Mouse (Mus musculus) megakaryocyte, adult 5-6 weeks (primary cell): ENCODE measurements around the gene Nphs1. TPM values are rescaled to one million over a fixed set of nuclear protein-coding genes. Genes with fewer than 3 reads are reported as not detected.

Experiments
- ATAC-seq: 2 replicates; pipeline ENCODE4 v1.8.0; 2016; ENCODE audit warnings: mild to moderate bottlenecking, inconsistent platforms; ENCODE audit not compliant: poor library complexity, severe bottlenecking
- total RNA-seq, 2 experiments: library from RNA; stranded (forward) in 1 of 2; stranded (reverse) in 1 of 2; fragments of 153-499, 151-499 nt in 1 of 2; fragments of 221-1000, 200-1000 nt in 1 of 2; gene quantifications; 2 replicates each; pipeline versions ENCODE4 v1.2.3 to v1.2.4; 2015 to 2017

Nphs1 gene
- total RNA-seq (2015) (not detected in 2 replicates), total RNA-seq (2017) (0.29 TPM in 1 of 2 replicates, not detected in the other)

DNA sequence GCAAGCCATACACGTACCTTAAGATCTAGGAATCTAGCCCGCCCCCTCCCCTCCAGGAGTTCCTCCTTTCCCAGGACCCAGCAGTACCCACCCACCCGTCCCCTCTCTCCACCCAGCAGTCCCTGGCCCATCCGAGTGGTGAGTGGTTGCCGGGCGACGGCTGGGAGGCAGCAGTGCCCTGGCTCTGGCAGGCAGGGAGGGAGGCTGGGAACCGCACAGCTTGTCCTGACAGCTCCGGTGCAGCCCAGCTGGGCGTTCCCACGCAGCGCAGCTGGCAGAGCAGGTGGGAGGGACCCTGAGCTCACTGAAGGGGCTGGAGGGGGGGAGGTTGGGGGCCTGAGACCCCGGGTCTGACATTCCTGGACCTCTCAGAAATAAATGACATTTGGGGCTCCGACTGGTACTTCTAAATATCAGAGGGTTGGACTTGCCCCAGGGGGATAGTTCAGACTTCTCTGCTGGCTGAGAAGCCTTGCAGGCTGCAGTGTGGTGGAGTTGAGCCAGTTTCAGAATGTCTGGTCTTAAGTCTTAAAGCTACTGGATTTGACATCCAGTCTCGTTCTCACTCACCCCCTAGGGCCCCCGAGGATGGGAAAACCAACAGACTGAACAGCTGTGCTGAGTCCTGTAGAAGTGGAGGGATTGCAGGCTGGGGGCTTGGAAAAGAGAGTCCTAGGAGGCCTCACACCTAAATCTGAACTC, at the start of gene Nphs1, which contains the start of gene Kirrel2:
Nphs1 (plus strand) TSS at position 687 of the 702 bp plus-strand sequence.
Kirrel2 (minus strand) TSS at position 62 of the 702 bp plus-strand sequence.
- ATAC-seq = no peak

DNA sequence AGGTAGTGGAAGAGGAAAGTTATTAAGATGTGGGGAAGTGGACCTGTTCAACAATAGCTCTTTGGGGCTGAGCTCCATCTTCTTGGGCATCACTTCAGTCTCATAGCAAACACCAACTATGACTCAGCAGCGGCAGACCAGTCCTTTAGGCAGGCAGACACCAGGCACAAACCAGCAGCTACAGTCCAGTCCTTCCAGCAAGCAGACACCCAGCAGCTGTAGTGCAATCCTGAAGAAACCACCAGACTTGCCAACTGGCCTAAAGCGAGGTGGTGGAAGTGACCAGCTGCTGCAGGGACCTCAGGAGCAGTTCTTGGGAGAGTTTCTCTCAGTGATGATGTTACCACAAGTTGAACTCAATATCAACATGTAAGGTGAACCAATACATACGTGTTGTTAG, 49.5 kb upstream of the Nphs1 start:
- ATAC-seq = no peak

DNA sequence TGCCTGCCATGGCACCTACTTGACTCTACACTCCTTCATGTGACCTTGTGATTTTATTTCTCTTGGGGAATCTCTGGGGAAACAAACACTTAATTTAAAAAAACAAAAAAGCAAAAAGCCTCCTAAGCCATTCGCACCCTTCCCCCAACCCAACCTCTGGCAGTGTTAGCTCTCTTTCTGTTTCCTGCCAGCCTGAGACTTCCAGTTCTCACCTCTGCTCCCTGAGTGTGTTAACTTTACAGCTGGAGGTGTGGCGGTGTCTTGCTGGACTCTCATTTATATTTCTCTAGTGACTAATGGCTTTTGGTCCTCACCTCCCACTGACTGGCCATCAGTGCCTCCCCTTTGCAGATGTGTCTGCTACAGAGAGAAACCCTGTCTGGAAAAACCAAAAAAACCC, 48.3 kb upstream of the Nphs1 start:
- no peak for ATAC-seq

DNA sequence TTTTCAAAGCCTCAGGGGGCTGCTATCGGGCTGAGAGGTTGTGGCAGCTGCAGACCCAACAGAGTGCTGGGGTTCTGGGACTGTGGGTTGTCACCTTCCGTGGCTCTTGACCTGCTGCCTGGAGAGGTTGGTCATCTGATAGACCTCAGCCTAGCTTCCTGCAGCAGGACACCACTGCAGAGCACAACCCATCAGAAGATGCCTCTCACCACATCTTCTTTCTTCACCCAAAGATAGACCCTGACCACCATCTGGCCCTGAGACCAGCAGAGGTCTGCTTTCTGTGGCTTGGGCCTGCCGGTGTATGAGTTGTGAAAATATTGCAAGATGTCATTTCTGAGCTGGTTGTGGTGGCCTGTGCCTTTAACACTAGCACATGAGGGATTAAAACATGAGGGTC, 47.1 kb upstream of the Nphs1 start:
- peak; percentile 31 for ATAC-seq

DNA sequence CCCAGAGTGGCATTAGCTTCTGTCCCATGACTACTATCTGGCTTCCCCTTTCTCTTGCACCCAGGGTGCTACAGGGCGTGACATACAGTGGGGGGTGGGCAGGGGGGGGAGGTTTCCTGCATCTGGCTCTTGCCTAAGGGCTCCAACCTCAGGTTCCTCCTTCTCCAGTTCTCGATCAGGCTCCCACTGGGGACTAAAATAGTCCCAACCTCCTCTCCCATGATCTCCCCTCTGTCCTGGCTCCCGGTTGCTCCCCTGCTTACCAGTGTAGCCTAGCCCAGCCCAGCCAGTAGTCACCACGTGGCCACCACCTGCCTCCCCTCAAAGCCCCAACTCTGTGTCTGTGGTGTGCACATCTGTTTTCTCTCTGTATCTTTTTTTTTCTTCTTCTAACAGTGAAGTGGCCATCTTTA, 45.4 kb upstream of the Nphs1 start:
- peak; percentile 66 for ATAC-seq

DNA sequence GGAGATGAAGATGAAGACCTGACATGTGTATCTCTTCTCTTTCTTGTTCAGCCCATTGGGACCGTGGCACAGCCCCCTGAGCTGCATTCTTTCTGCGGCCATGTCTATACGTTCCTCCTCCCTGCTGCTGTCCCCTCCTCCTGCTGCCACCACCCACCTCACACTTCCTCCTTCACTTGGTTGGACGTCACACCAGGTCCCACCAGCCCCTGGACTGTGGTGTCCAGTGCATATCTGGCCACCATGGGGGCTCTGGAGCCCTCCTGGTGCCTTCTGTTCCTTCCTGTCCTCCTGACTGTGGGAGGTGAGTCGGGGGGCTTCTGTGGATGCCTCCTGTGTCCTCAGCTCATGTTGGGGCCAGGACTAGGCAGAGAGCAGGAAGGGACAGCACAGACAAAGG, 44.5 kb upstream of the Nphs1 start, which contains the start of gene Tyrobp:
Tyrobp (plus strand) TSS at position 165 of the 400 bp plus-strand sequence.
- ATAC-seq = peak; percentile 72

DNA sequence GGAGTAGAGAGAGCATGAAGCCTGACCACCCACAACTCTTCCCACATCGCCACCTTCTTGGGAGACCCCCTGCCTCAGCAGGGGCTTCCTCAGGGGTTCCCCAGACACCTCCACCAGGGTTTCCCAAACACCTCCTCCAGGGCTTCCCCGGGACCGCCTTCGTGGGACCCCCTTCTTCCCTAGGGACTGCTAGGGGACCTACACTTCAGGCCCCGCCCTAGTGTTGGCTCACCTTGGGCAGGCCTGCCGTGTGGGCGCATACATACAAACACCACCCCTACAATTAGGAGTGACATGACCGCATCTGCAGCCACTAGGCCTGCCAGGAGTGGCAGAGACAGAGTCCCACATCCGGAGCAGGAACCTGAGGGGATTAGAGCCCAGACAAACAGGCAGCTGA, 40.3 kb upstream of the Nphs1 start:
- 0 out of 2 replicates have a peak, but pooled peaks have one; percentile 5 for ATAC-seq

DNA sequence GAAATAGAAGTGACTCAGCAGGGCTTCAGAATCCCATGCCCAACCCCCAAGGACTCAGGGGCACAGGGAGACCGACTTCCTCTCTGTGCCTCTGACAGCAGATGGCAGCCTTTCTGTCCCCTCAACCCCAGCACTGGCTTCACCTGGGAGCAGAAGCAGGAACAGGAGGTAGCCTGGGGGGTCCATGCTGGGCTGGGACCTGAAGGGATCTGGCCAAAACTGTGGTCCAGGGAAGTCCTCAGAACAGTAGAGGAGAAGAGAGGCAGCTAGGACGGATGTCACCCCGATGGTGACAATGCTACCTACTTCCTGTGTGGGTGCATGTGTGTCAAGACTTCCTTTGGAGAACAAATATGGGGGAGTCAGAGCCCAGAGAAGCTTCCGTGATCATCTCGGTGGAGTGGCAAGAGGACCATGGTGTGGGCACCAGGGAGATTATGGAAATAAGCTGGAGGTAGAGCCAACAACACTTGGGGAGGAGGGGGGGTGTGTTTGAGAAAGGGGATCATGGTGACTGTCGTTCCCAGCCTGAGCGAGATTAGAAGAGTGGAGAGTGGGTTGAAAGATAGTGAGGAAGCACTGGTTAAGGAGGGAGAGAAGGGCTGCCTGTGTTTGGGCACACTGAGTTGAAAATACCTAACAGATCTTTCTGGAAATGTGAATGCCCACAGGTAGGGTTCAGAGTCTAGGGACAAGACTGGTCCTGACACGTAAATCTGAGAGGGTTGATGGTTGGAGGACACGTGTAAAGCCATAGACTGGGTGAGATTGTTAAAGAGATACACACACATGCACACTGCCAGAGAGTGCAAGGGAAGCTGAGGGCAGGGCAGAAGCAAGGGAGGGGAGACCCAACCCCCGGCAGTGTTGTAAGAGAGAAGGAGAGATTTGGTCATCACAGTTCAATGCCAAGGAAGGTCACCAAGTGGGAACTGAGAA, 38.3 kb upstream of the Nphs1 start, which contains the start of gene Hcst:
Hcst (minus strand) TSS at position 294 of the 939 bp plus-strand sequence.
- peak; percentile 57 for ATAC-seq

DNA sequence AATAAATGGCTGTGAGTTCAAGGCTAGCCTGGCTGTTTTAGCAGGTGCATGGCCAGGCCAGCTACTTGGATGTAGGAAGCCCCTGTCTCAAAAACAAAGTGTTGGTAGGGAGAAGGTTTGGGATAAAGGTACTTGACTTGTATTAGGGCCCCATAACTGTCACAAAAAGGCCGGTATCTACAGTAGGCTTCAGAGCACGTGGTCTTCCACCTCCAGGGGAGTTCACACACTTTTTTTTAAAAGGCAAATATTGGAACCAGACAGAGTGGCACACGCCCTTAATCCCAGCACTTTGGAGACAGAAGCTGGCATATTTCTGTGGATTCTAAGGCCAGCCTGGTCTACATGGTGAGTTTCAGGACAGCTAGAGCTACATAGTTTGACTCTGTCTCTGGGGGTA, 37.4 kb upstream of the Nphs1 start:
- no peak for ATAC-seq

DNA sequence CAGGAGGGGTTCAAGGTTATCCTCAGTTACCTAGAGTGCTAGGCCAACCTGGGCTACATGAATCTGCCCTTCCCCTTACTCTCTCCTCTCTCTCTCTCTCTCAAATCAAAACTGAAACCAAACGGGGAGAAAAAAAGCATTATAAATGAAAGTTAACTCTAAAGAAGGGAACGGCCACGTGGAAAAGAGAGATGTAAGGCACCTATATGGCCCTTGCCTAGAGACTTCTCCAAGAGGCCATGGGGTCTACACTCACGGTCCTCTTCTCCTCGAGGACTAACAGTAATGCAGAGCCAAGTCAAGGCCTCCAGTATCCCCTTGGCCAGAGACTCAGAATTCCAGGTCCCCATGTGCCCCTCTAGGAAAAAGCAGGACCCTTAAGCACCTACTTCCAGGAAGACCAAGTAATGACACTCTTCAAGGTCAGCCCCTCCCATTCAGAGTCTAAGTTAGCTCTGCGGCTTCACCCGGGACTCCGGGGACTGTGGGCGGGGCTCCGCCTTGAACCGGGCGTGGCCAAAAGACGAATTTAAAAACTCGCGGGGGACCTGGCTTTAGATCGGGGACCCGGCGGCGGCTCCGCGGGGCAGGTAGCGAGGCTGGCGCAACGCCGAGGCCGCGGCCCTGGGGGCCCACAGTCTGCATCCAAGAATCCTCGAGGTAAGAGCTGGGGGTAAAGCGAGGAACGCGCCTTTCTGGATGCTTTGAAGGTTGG, 36.8 kb upstream of the Nphs1 start, which contains the start of gene Nfkbid:
Nfkbid (plus strand) TSS at position 558 of the 715 bp plus-strand sequence.
- ATAC-seq = peak; percentile 25

DNA sequence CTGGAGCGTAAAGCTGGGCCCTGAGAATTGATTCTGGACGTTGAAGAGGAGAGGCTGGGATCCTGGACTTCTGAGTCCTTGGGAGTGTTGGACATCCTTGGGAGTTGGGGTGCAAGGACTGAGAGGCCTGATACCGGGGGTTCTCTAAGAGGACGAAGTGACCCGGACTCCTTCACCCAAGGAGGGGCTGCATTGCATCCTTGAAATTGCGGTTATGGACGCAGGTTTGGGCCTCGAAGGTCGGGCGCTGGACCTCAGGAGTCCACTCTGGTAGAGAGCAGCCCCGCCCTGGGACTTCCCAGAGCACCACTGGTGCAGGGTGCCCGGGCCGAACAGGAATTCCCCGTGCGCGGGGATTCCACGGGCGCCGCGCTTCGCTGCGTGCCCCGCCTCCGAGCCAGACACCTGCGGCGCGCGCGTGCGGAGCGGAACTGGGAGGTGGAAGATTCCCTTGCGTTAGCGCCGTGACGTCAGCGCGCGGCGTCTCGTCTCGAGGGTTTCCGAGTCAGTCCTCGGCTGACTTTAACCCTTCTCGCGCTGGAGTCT, 36.2 kb upstream of the Nphs1 start:
- peak; percentile 55 for ATAC-seq

DNA sequence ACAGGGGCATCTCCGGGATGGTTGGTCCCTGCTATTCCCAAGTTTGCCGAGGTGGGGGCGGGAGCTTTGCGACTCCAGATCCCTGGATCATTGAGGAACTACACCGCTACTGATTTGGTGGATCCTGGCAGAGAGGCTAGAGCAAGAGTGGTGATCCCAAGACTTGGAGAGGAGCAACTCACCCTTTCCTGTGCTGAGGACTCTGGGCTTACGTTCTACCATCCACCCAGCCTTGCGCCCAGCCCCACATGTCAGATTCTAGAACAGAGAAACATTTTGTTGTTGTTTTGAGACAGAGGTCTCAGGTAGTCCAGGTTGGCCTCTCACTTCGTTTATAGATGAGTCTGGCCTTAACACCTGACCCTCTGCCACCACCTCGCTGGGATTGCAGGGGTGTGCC, 35.6 kb upstream of the Nphs1 start:
- no peak for ATAC-seq

DNA sequence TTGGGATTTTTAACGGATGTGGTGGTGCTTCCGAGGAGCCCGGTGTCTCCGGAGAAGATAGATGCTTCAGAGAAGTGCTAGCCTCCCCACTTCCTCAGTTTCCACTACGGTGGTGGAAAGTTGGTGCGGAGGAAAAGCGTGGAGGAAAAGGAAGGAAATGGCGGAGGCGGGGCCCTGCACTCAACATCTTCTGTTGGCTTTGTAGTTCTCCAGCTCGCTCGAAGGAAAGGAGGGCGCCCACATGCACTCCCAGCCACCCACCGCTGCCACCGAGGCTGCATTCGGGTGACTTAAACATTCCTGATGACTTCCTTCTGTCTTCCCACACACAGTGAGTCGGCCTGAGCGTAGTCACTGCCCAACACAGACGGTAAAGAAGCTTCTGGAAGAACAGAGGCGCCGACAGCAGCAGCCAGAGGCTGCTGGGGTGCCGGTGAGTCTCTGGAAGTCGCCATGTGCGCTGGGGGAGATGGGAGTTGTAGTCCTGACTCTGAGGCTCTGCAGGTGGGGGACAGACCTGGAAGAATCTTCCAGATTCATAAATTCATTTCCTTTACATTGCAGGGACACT, 35.0 kb upstream of the Nphs1 start:
- 0 out of 2 replicates have a peak, but pooled peaks have one; percentile 2 for ATAC-seq

DNA sequence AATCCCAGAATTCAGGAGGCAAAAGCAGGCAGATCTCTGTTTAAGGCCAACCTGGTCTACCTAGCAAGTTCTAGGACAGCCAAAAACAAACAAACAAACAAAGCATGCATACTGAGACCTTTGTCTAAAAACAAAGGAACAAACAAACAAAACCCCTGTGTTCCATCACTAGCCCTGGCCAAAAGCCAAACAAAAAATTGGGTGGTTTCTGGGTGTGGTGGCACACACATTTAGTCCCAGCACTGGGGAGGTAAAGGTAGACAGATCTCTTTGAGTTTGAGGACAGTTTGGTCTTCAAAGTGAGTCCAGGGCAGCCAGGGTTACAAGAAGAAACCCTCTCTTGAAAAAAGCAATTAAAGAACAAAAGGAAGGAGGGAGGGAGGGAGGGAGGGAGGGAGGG, 28.8 kb upstream of the Nphs1 start:
- ATAC-seq = no peak

DNA sequence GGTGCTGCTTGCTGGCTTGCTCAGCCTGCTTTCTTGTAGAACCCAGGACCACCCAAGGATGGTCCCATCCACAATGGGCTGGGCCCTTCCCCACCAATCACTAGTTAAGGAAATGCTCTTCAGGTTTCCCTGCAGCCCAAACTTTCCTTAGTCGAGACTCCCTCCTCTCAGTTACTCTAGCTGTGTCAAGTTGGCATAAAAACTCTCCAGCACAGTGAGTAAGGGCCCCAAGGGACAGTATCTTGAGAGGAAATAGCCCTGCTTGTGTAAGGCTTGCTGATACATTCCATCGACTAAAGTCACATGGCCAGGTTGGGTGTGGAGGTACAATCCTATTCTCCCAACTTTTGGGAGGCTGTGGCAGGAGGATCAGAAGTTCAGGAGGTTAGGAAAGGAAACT, 27.9 kb upstream of the Nphs1 start:
- no peak for ATAC-seq

DNA sequence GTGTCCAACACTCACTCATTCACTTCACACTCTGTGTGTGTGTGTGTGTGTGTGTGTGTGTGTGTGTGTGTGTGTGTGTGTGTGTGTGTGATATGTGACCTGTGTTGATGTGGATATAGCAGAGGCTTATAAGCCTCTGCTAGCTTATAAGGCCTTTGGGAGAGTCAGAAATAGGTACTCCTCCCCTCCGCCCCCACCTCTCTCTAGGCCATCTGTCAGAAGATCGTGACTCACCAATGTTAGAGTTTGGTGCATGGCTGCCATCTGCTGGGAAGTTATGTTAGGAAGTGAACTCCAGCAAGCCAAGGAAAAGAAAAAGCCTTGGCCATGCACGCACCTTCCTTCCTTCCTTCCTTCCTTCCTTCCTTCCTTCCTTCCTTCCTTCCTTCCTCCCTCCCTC, 26.3 kb upstream of the Nphs1 start:
- peak; percentile 96 for ATAC-seq

DNA sequence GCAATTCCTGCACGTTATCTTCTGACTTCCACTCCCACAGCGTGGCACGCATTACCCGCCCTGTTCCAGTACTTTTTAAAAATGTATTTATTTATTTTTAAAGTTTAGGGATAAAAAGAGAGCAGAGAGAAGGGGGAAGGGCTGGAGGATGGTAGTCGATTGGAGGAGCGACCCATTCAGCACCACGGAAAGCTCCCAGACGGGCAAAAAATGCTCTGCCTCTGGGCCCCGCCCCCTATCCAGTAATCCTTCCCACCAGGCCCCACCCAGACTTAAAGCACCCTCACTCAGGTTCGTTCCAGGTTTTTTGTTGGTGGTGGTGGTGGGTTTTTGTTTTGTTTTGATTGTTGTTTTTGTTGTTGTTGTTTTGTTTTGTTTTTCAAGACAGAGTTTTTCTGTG, 23.9 kb upstream of the Nphs1 start:
- ATAC-seq = no peak

DNA sequence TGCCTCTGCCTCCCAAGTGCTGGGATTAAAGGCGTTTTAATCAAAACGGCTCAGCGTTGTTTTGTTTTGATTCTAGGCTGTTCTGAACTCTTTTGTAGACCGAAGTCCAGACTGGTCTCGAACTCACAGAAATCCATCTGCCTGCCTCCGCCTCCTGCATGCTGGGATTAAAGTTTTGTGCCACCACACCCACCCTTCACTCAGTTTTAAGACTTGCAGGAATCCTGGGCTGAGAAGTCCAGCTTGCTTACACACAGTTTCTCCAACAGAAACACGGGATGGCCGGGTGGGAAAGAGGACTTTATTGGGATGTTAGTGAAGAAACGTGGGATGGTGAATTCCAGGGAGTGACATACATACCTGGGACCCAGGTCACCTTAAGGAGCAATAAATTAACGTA, 23.4 kb upstream of the Nphs1 start:
- no peak for ATAC-seq

DNA sequence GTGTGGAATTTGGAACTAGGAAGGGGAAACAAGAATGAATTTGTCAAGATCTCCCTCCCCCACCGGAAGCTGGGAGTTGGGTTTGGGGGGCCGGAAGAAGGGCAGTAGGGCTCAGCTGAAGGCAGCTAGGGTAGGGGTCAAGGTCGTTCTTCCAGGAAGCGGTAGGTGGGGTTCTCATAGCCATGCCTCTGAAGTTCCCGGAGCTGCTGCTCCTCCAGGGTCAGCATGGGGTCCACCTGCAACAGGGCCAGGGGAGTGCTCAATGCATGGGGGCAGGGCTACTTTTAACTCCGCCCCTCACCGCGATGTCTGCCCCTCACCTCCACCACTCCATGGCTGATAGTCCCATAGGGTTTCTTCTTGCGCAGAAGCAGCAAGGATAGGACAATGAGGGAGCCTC, 23.0 kb upstream of the Nphs1 start:
- no peak for ATAC-seq

DNA sequence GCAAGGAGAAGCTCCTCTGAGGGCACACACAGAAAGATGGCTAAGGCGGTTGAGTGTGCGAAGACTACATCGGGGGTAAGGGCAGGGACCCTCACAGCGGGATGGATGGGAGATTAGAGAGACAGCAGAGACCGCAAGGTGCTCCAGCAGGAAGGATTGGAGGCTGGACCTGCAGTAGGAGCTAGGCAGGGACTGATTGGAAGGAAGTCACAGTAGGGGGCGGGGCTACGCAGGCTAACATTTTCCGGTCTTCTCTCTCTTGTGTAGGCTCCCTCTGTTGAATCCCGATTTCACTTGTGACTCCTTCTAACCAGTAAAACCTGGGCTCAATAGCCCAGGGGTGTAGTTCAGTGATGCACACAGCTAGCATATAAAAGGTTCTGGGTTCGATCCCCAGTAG, 21.2 kb upstream of the Nphs1 start:
- 0 out of 2 replicates have a peak, but pooled peaks have one; percentile 24 for ATAC-seq
